24 mouse cellular contexts compared by ENCODE assay signal in genomic region chr9:54642149-54642548, GRCm38 (mm10). TPM values are rescaled to one million over a fixed set of nuclear protein-coding genes. Genes with fewer than 3 reads are reported as not detected.
DNase-seq lines count a peak whose midpoint lies in the region; ATAC-seq lines count a peak whose summit lies in the region.
"Had no signal": no experiment of that assay in that cellular context is flagged by ENCODE, and none has a peak within 500 bp of the region (broad histone marks: within the 10 kb centered on the region; RNA-seq: fewer than 3 reads in every experiment).

No protein-coding gene starts in this region.

- no peak for ATAC-seq in stomach, embryonic 16.5 days (ENCODE audit: insufficient read depth, low FRiP score)
- no peak for ATAC-seq in midbrain, embryonic 13.5 days
- ATAC-seq: forebrain, embryonic 16.5 days; intestine, embryonic 16.5 days; midbrain, embryonic 15.5 days had no signal

- no peaks in the 10 kb centered on the region for H3K27me3 ChIP-seq in stomach, embryonic 16.5 days (ENCODE audit: control insufficient read depth, insufficient read depth, low read length)
- no peaks in the 10 kb centered on the region for H3K27me3 ChIP-seq in midbrain, embryonic 13.5 days
- H3K27me3 ChIP-seq: hindbrain, embryonic 15.5 days; limb, embryonic 12.5 days; midbrain, embryonic 15.5 days; neural tube, embryonic 13.5 days had no signal

- no peak overlapping the region for H3K9ac ChIP-seq in stomach, embryonic 16.5 days (ENCODE audit: low read length)
- H3K9ac ChIP-seq in midbrain, embryonic 13.5 days (replicated peaks) = no peak overlapping the region
- H3K9ac ChIP-seq: hindbrain, embryonic 15.5 days; limb, embryonic 12.5 days; midbrain, embryonic 15.5 days; neural tube, embryonic 13.5 days had no signal

- peaks cover 4% of the 10 kb centered on the region; the same call in 1 of the 2 replicates for H3K4me1 ChIP-seq in stomach, embryonic 16.5 days (ENCODE audit: control insufficient read depth, insufficient read depth, low read length)
- H3K4me1 ChIP-seq in midbrain, embryonic 13.5 days (replicated peaks) = no peaks in the 10 kb centered on the region
- H3K4me1 ChIP-seq: forebrain, embryonic 10.5 days; hindbrain, embryonic 15.5 days; limb, embryonic 12.5 days; midbrain, embryonic 15.5 days; neural tube, embryonic 13.5 days had no signal

- no peaks in the 10 kb centered on the region for H3K36me3 ChIP-seq in stomach, embryonic 16.5 days (ENCODE audit: control insufficient read depth, insufficient read depth, low read length)
- H3K36me3 ChIP-seq in midbrain, embryonic 13.5 days = no peaks in the 10 kb centered on the region
- H3K36me3 ChIP-seq: forebrain, embryonic 10.5 days; hindbrain, embryonic 15.5 days; limb, embryonic 12.5 days; midbrain, embryonic 15.5 days; neural tube, embryonic 13.5 days had no signal

- no peak overlapping the region for H3K4me3 ChIP-seq in stomach, embryonic 16.5 days (replicated peaks; ENCODE audit: low read length)
- no peak overlapping the region for H3K4me3 ChIP-seq in midbrain, embryonic 13.5 days (replicated peaks)
- H3K4me3 ChIP-seq: forebrain, embryonic 10.5 days; hindbrain, embryonic 15.5 days; limb, embryonic 12.5 days; midbrain, embryonic 15.5 days; neural tube, embryonic 13.5 days had no signal

- peak overlapping the region; percentile 79; the same call in 1 of the 2 replicates for H3K27ac ChIP-seq in stomach, embryonic 16.5 days (ENCODE audit: low read length)
- H3K27ac ChIP-seq in midbrain, embryonic 13.5 days = no peak overlapping the region
- H3K27ac ChIP-seq: forebrain, embryonic 10.5 days; hindbrain, embryonic 15.5 days; limb, embryonic 12.5 days; midbrain, embryonic 15.5 days; neural tube, embryonic 13.5 days had no signal

- H3K9me3 ChIP-seq in stomach, embryonic 16.5 days (replicated peaks; ENCODE audit: control insufficient read depth, low read length) = no peaks in the 10 kb centered on the region
- no peaks in the 10 kb centered on the region for H3K9me3 ChIP-seq in midbrain, embryonic 13.5 days
- H3K9me3 ChIP-seq: forebrain, embryonic 10.5 days; hindbrain, embryonic 15.5 days; limb, embryonic 12.5 days; midbrain, embryonic 15.5 days; neural tube, embryonic 13.5 days had no signal

- peak; percentile 45 for DNase-seq in adrenal gland, adult 2 months
- DNase-seq in adrenal gland, adult 18-20 months (ENCODE audit: low spot score in 2 of 2) = no peak
- peak; percentile 20 for DNase-seq in retina, postnatal 1 day
- DNase-seq in retina, embryonic 14.5 days (ENCODE audit: low spot score) = no peak
- peak; percentile 60 for DNase-seq in NIH3T3 (ENCODE audit: low read depth)
- no peak for DNase-seq in thymus, postnatal 14 days
- DNase-seq: cerebellum, adult 11-12 months; cerebellum, postnatal 14 days; gastrocnemius, postnatal 10 days; kidney, postnatal 36 days had no signal

- 60% methylated on average over 2 of the region's 2 CpGs for WGBS in stomach, embryonic 16.5 days
- WGBS in midbrain, embryonic 13.5 days = 76% methylated on average over 2 of the region's 2 CpGs

- no peak overlapping the region for H3K4me2 ChIP-seq in stomach, embryonic 16.5 days (ENCODE audit: low read depth, low read length)
- H3K4me2 ChIP-seq in midbrain, embryonic 13.5 days (replicated peaks) = no peak overlapping the region
- H3K4me2 ChIP-seq: heart, embryonic 11.5 days; hindbrain, embryonic 15.5 days; limb, embryonic 12.5 days; liver, embryonic 11.5 days; midbrain, embryonic 15.5 days; neural tube, embryonic 13.5 days had no signal

RNA-seq across cellular contexts. Expression of gene Acsbg1, which starts 19.5 kb away (rescaled TPM):
- total RNA-seq in adrenal gland, adult 2 months (2021) = 100 to 1,000 TPM; 144 to 285 TPM
- polyA plus RNA-seq in adrenal gland, adult 2 months (2012; rRNA removed) = 126 and 247 TPM in 2 replicates
- total RNA-seq in adrenal gland, adult 18-20 months (2021) = 100 to 1,000 TPM; 221 to 307 TPM
- polyA plus RNA-seq in stomach, embryonic 16.5 days (2015; fragmentation: Nextera tagmentation; extraction: Ambion mirVana) = 11.4 and 20.9 TPM in 2 replicates
- polyA plus RNA-seq in midbrain, embryonic 13.5 days (2015; fragmentation: Nextera tagmentation; extraction: Ambion mirVana) = 8.8 and 12.2 TPM in 2 replicates
- total RNA-seq: granulocyte monocyte progenitor cell, adult 5-6 weeks; hematopoietic stem cell, adult 5-6 weeks; megakaryocyte-erythroid progenitor cell, adult 5-6 weeks had no signal

RNA-seq across cellular contexts. Expression of gene Idh3a, which starts 56.0 kb away (rescaled TPM):
- total RNA-seq in adrenal gland, adult 2 months (2021) = 100 to 1,000 TPM; 245 to 445 TPM
- 44.3 and 48.7 TPM in 2 replicates for polyA plus RNA-seq in adrenal gland, adult 2 months (2012; rRNA removed)
- 100 to 1,000 TPM; 269 to 484 TPM for total RNA-seq in adrenal gland, adult 18-20 months (2021)
- 112 and 146 TPM in 2 replicates for polyA plus RNA-seq in stomach, embryonic 16.5 days (2015; fragmentation: Nextera tagmentation; extraction: Ambion mirVana)
- polyA plus RNA-seq in midbrain, embryonic 13.5 days (2015; fragmentation: Nextera tagmentation; extraction: Ambion mirVana) = 109 and 114 TPM in 2 replicates

RNA-seq across cellular contexts. Expression of gene Dnaja4, which starts 56.5 kb away (rescaled TPM):
- total RNA-seq in adrenal gland, adult 2 months (2021) = 10 to 100 TPM; 22.1 to 27.4 TPM
- 7.2 and 8.6 TPM in 2 replicates for polyA plus RNA-seq in adrenal gland, adult 2 months (2012; rRNA removed)
- 10 to 100 TPM; 34.7 to 51.7 TPM for total RNA-seq in adrenal gland, adult 18-20 months (2021)
- polyA plus RNA-seq in stomach, embryonic 16.5 days (2015; fragmentation: Nextera tagmentation; extraction: Ambion mirVana) = 6.2 and 6.5 TPM in 2 replicates
- polyA plus RNA-seq in midbrain, embryonic 13.5 days (2015; fragmentation: Nextera tagmentation; extraction: Ambion mirVana) = 2.9 and 3.0 TPM in 2 replicates

Comparison
In these comparisons a context has a peak if more than half of its experiments do, and no peak if none do; other contexts are left out.
1. DNase-seq: peak in adrenal gland, adult 2 months (single experiment), retina, postnatal 1 day (single experiment) and NIH3T3 (single experiment); none in adrenal gland, adult 18-20 months (0 of 2), retina, embryonic 14.5 days (single experiment) and thymus, postnatal 14 days (single experiment).